Mouse (Mus musculus) forebrain, embryonic 11.5 days (tissue): ENCODE measurements around the gene Mcee. TPM values are rescaled to one million over a fixed set of nuclear protein-coding genes. Genes with fewer than 3 reads are reported as not detected.

ENCODE experiments used
- ATAC-seq: fragments of 200-750 bp; cut with Nextera tagmentation; replicated peaks from 2 replicates; pipeline ENCODE4 v1.8.0; 2017; ENCODE audit warnings: moderate TSS enrichment; ENCODE audit not compliant: low FRiP score
- DNase-seq: peaks from one replicate; pipeline ENCODE4 v3.0.0-alpha.2; 2017; ENCODE audit warnings: low spot score
- H3K27ac ChIP-seq: fragments of 300-500 bp; sonication (generic); 2 replicates; pipeline ENCODE4 v1.5.1; 2014; ENCODE audit warnings: low read depth, low read length
- H3K27me3 ChIP-seq: fragments of 300-500 bp; sonication (generic); 2 replicates; pipeline ENCODE4 v1.6.1; 2014; ENCODE audit warnings: mild to moderate bottlenecking, low read length, mixed read lengths; ENCODE audit not compliant: control insufficient read depth, insufficient read depth
- H3K36me3 ChIP-seq: fragments of 300-500 bp; sonication (generic); 2 replicates; pipeline ENCODE4 v1.6.1; 2014; ENCODE audit warnings: mild to moderate bottlenecking, low read length, moderate library complexity, mixed read lengths; ENCODE audit not compliant: control insufficient read depth, insufficient read depth
- H3K4me1 ChIP-seq: fragments of 300-500 bp; sonication (generic); replicated peaks from 2 replicates; pipeline ENCODE4 v1.6.1; 2014; ENCODE audit warnings: low read length, mixed read lengths; ENCODE audit not compliant: control insufficient read depth, insufficient read depth
- H3K4me2 ChIP-seq: fragments of 300-500 bp; sonication (generic); 2 replicates; pipeline ENCODE4 v1.6.1; 2014; ENCODE audit warnings: low read depth, mild to moderate bottlenecking, low read length, moderate library complexity, mixed read lengths; ENCODE audit not compliant: severe bottlenecking
- H3K4me3 ChIP-seq: fragments of 300-500 bp; sonication (generic); 2 replicates; pipeline ENCODE4 v1.5.1; 2014; ENCODE audit warnings: low read depth, low read length
- H3K9ac ChIP-seq: fragments of 300-500 bp; sonication (generic); 2 replicates; pipeline ENCODE4 v1.6.1; 2014; ENCODE audit warnings: low read length
- H3K9me3 ChIP-seq: fragments of 300-500 bp; sonication (generic); 2 replicates; pipeline ENCODE4 v1.6.1; 2016; ENCODE audit warnings: low read length, mixed read lengths; ENCODE audit not compliant: control insufficient read depth
- WGBS: fragments of 180-500 bp; shearing (Covaris S2); extraction: QIAGEN DNeasy Blood & Tissue Kit; methylation state at CpG from one replicate; pipeline ENCODE4 v1.1.7; 2014; 5-methylcytosine and 5-hydroxymethylcytosine counted together
- polyA plus RNA-seq: library from polyadenylated mRNA; unstranded; fragments of >200 nt; fragmentation: Nextera tagmentation; extraction: Ambion mirVana; gene quantifications from 2 replicates; pipeline ENCODE4 v1.2.1, GENCODE M21; 2014

The Mcee gene
- polyA plus RNA-seq, 1 experiment from 2014 or later = 36.6 TPM

DNA sequence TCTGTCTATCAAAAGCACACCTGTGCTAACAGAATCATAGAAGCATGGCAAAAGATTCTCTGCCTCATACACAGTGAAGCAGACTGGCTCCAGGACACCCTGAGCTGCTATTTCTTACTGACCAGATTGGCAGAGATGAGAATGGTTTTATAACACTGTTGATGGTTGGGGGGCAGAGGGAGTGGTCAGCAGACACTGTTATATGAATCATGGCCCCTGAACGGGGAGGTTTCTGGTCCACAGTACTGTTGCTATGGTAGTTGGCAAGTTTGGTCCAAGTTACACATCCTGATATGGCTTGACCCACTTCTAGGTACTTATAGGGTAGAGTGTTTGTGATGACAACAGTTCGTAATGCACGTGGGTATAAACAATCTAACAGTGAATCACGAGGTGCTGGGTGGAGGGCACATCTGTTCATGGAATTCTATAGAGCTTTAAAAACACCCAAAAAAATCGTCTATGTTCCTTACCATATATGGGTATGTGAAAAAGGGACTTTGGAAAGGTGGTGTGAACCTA lies 59.5 kb downstream of the Mcee start:
- no peaks in the 10 kb centered on the region for H3K27me3 ChIP-seq
- H3K27ac ChIP-seq = no peak overlapping the region
- 84% methylated on average over 5 of the region's 5 CpGs for WGBS
- no peak for ATAC-seq
- H3K9me3 ChIP-seq = no peaks in the 10 kb centered on the region
- no peaks in the 10 kb centered on the region for H3K4me1 ChIP-seq
- H3K4me2 ChIP-seq = no peak overlapping the region
- no peak overlapping the region for H3K9ac ChIP-seq
- no peaks in the 10 kb centered on the region for H3K36me3 ChIP-seq
- no peak overlapping the region for H3K4me3 ChIP-seq
- no peak for DNase-seq

DNA sequence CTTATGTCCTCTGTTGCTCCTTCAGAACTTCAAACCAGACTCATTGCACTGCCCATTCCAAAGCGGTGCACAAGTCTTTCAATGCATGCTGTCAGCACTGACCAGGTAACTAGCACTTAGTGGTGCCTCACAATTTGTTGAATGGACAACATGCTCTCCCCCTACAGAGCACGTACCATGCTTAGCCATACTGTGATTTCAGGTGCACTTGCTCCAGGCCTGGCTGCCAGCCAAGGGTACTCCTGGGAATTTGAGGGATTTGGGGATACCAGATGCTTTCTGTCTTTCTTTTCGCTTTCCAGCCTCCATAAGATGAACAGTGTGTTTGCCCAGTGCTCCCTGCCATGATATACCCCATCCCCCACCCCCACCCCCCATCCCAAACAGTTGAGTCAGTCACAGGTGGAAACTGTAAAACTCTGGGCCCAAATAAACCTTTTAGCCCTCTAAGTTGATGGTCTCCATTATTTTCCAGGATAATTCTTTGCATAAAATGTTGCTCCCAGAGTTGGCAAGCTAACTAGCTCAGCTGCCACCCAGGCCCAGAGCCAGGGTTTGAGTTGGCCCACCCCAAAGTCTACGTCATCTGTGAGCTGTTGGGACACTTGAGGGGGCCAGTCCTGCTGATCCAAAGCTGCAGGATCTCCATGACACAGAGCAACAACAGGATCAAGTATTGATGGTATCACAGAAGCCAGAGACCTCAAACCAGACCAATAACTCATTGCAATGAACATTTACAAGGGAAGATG lies 60.2 kb downstream of the Mcee start:
- DNase-seq = no peak
- Histone ChIP-seq H3K4me1 (no peaks in the 10 kb centered on the region), H3K9me3 (no peaks in the 10 kb centered on the region), H3K4me2 (no peak overlapping the region), H3K9ac (no peak overlapping the region), H3K4me3 (no peak overlapping the region), H3K27ac (no peak overlapping the region), H3K27me3 (no peaks in the 10 kb centered on the region), H3K36me3 (no peaks in the 10 kb centered on the region)
- ATAC-seq = no peak
- WGBS = 84% methylated on average over 4 of the region's 4 CpGs

DNA sequence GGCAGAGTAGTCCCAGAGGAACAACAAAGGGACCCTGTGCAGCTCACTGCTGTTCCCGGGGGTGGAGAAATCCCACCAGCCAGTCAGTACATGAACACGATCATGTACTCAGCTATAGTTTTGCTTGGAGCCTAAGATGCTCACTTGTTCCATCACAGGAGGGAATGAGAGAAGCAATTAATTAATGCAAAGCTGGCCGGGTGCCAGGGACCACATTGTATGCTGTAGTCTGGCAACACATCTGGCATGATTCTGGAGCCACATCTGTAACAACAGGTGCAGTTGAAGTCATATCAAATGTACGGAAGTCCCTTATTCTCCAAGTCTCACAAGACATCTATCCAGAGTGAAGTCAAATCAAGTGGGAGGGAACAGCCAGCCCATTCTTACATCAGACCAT lies 63.8 kb downstream of the Mcee start:
- Histone ChIP-seq H3K36me3 (no peaks in the 10 kb centered on the region), H3K9ac (no peak overlapping the region), H3K27ac (no peak overlapping the region), H3K4me3 (no peak overlapping the region), H3K4me2 (no peak overlapping the region), H3K9me3 (no peaks in the 10 kb centered on the region), H3K4me1 (no peaks in the 10 kb centered on the region), H3K27me3 (no peaks in the 10 kb centered on the region)
- DNase-seq = no peak
- no peak for ATAC-seq
- 84% methylated on average over 4 of the region's 4 CpGs for WGBS

GRCm38 (mm10) chr7:64456676-64457075 lies 64.3 kb downstream of the Mcee start:
- Histone ChIP-seq H3K9ac (no peak overlapping the region), H3K27me3 (no peaks in the 10 kb centered on the region), H3K27ac (no peak overlapping the region), H3K4me1 (no peaks in the 10 kb centered on the region), H3K9me3 (no peaks in the 10 kb centered on the region), H3K36me3 (no peaks in the 10 kb centered on the region), H3K4me3 (no peak overlapping the region), H3K4me2 (no peak overlapping the region)
- ATAC-seq (no peak), DNase-seq (no peak)
- WGBS = 78% methylated on average over 3 of the region's 3 CpGs

DNA sequence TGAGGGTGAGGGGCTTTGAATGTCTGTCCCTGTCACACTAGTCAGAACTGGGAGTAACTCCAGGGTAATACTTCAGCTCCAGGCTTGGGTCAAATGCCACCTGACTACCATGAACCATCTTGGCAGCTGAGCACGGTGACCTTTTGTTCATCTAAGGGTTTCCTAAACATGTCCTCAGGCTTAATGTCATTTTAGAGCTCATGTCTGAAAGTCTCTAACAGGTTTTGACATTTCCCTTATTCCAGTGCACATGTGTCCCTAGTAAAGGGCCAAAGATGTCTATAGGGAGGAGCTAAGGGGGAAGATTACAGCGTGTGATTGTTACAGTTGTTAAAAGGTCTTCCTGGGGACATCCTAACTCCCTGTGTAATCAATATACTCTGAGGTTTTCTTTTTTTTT lies 65.4 kb downstream of the Mcee start:
- no peak overlapping the region for H3K27ac ChIP-seq
- no peaks in the 10 kb centered on the region for H3K27me3 ChIP-seq
- no peaks in the 10 kb centered on the region for H3K4me1 ChIP-seq
- H3K9me3 ChIP-seq = no peaks in the 10 kb centered on the region
- H3K4me3 ChIP-seq = no peak overlapping the region
- no peak overlapping the region for H3K4me2 ChIP-seq
- H3K36me3 ChIP-seq = no peaks in the 10 kb centered on the region
- ATAC-seq (no peak), DNase-seq (no peak)
- H3K9ac ChIP-seq = no peak overlapping the region
- 76% methylated on average over 2 of the region's 2 CpGs for WGBS

Other genes starting within 250 kb of the Mcee start
- 0.81 and 2.3 TPM in 2 replicates for gene Trpm1, start 238.8 kb upstream of the Mcee start, polyA plus RNA-seq
- 10.8 and 13.8 TPM in 2 replicates for gene Mtmr10, start 105.0 kb upstream of the Mcee start, polyA plus RNA-seq
- 8.8 and 9.0 TPM in 2 replicates for gene Fan1, start 18.5 kb upstream of the Mcee start, polyA plus RNA-seq
- 52.0 and 55.1 TPM in 2 replicates for gene Mphosph10, start 339 bp upstream of the Mcee start, polyA plus RNA-seq
- 67.6 and 77.0 TPM in 2 replicates for gene Apba2, start 109.1 kb downstream of the Mcee start, polyA plus RNA-seq